Mouse (Mus musculus): ENCODE measurements around the gene Olfr862.

The Olfr862 gene

GRCm38 (mm10) chr9:19887904-19888303, at the start of gene Olfr862:
TSS of gene Olfr862 (minus strand) at chr9:19888004.
- DNase-seq = no peak

- no peak for DNase-seq
Observed at GRCm38 (mm10) chr9:19916565-19916964, 28.8 kb upstream of the Olfr862 start, which contains the start of gene Olfr77. TSS of gene Olfr77 (plus strand) at chr9:19916865.

GRCm38 (mm10) chr9:19911170-19911569, 23.4 kb upstream of the Olfr862 start:
- DNase-seq = no peak

- DNase-seq = no peak
Observed at GRCm38 (mm10) chr9:19849647-19850046, 38.2 kb downstream of the Olfr862 start, which contains the start of gene Olfr860. TSS of gene Olfr860 (minus strand) at chr9:19849747.

Data from kidney, adult 9 months (tissue).